Mouse (Mus musculus) gastrocnemius, adult 8-10 months (tissue): ENCODE measurements around the gene Gm34302. TPM values are rescaled to one million over a fixed set of nuclear protein-coding genes. Genes with fewer than 3 reads are reported as not detected.
"Not testable (repeated sequence)": the region's sequence is repeated elsewhere in the genome, so short reads cannot be mapped to it uniquely, and the experiment has no call there.

Experiments used
- DNase-seq, 2 experiments: peaks; one replicate each; pipeline ENCODE4 v3.0.0; 2022; ENCODE audit warnings: low spot score in 2 of 2
- total RNA-seq, 4 experiments: library from RNA; stranded (reverse); gene quantifications; 2 replicates each; pipeline ENCODE4 v1.2.4; 2022

The Gm34302 gene
- total RNA-seq: 100 to 1,000 TPM in 1 of 4 experiments, 10 to 100 TPM in 3; 51.7 to 103 (median 76.4) TPM

- no peak for DNase-seq
Measured at GRCm38 (mm10) chr3:63483726-63484125, at the start of gene Gm34302. TSS of gene Gm34302 (minus strand) at chr3:63483879.

GRCm38 (mm10) chr3:63531847-63532246, 48.2 kb upstream of the Gm34302 start:
- DNase-seq: no peak

GRCm38 (mm10) chr3:63517681-63518080, 34.0 kb upstream of the Gm34302 start:
- DNase-seq: no peak

- DNase-seq: not testable (repeated sequence)
Measured at GRCm38 (mm10) chr3:63516279-63516678, 32.6 kb upstream of the Gm34302 start.

GRCm38 (mm10) chr3:63511316-63511715, 27.6 kb upstream of the Gm34302 start:
- no peak for DNase-seq

- no peak for DNase-seq
Measured at GRCm38 (mm10) chr3:63509484-63509883, 25.8 kb upstream of the Gm34302 start.

GRCm38 (mm10) chr3:63508924-63509323, 25.2 kb upstream of the Gm34302 start:
- no peak for DNase-seq

GRCm38 (mm10) chr3:63504433-63504832, 20.8 kb upstream of the Gm34302 start:
- DNase-seq: no peak

- DNase-seq: no peak
Measured at GRCm38 (mm10) chr3:63494625-63495382, 11.1 kb upstream of the Gm34302 start.

- DNase-seq: no peak
Measured at GRCm38 (mm10) chr3:63493563-63493962, 9.9 kb upstream of the Gm34302 start.

- DNase-seq: no peak
Measured at GRCm38 (mm10) chr3:63440426-63441125, 43.1 kb downstream of the Gm34302 start.

GRCm38 (mm10) chr3:63439738-63440137, 43.9 kb downstream of the Gm34302 start:
- DNase-seq: peak; percentile 6 to 43

GRCm38 (mm10) chr3:63438898-63439297, 44.8 kb downstream of the Gm34302 start:
- DNase-seq: no peak

Other genes with a start within 250 kb of the Gm34302 start
- 1 to 10 TPM; 4.0 to 5.9 (median 4.2) TPM for gene Mme, start 242.3 kb downstream of the Gm34302 start, total RNA-seq